Mouse (Mus musculus): ENCODE results near the gene Eef1a2.

- TF ChIP-seq CTCF (IDR thresholded peaks at IDR 0.05; ENCODE audit: low read depth, low read length) (no peak), POLR2A (IDR thresholded peaks at IDR 0.05; ENCODE audit: borderline replicate concordance, low read depth, low read length) (no peak)
Measured at GRCm38 (mm10) chr2:181155801-181156200, 1.0 kb downstream of the Eef1a2 start.
